Comparison of ENCODE assay signal across 28 mouse cellular contexts in the genomic region with DNA sequence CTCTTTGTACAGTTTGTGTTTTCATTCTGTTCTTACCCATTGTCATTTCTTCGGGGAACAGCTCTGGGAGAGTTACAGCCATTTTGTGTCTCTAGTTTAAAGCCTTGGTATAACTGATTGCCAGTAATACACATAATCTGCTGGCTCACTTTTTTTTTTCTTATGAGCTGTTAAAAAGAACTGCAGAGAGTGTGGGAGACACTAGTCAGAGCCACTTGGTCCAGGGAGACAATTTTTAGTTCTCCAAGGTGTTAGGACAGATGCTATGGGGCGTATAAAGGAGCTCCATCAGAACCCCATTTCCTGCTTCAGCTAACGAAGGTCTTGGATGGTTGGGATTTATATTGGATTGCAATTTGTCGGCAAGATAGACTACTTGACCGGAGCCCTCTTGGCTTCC.
DNase-seq lines count a peak whose midpoint lies in the region; ATAC-seq and TF ChIP-seq lines count a peak whose summit lies in the region.
"Had no signal": no experiment of that assay in that cellular context is flagged by ENCODE, and none has a peak within 500 bp of the region (broad histone marks: within the 10 kb centered on the region; RNA-seq: fewer than 3 reads in every experiment).

No protein-coding gene starts in this region.

- DNase-seq in heart, adult 11 months, result peak; percentile 27
- no peak for DNase-seq in heart, adult 2 months
- no peak for DNase-seq in lung, postnatal 10 days
- DNase-seq in brain, adult 2 months (ENCODE audit: low read depth, low spot score), result peak; percentile 51
- no peak for DNase-seq in midbrain, postnatal 0 days (ENCODE audit: low spot score)
- DNase-seq in gastrocnemius, postnatal 14 days, result no peak
- DNase-seq: adrenal gland, postnatal 10 days; cerebellum, adult 11-12 months; cerebellum, adult 9-11 months; gastrocnemius, postnatal 10 days; heart, postnatal 36 days; kidney, adult 18-20 months; kidney, postnatal 25 days; liver, postnatal 0 days; right cerebral cortex, postnatal 25 days; thymus, adult 18-20 months; thymus, postnatal 25 days had no signal

- WGBS in heart, adult 2 months, result 89% methylated on average over 5 of the region's 5 CpGs
- WGBS in lung, embryonic 16.5 days, result 77% methylated on average over 5 of the region's 5 CpGs
- WGBS in midbrain, postnatal 0 days, result 89% methylated on average over 5 of the region's 5 CpGs

- no peak overlapping the region for H3K9ac ChIP-seq in heart, adult 2 months (ENCODE audit: low read depth, low read length)
- H3K9ac ChIP-seq in lung, embryonic 16.5 days (ENCODE audit: low read length), result no peak overlapping the region
- no peak overlapping the region for H3K9ac ChIP-seq in midbrain, postnatal 0 days (replicated peaks; ENCODE audit: low read length, poor library complexity, severe bottlenecking)
- H3K9ac ChIP-seq: hindbrain, embryonic 12.5 days; kidney, embryonic 15.5 days; limb, embryonic 13.5 days; liver, embryonic 12.5 days; liver, postnatal 0 days; stomach, embryonic 15.5 days had no signal

- H3K4me2 ChIP-seq in lung, embryonic 16.5 days (ENCODE audit: low read depth, low read length), result peak overlapping the region; percentile 43; the same call in 1 of the 2 replicates
- H3K4me2 ChIP-seq in midbrain, postnatal 0 days (ENCODE audit: low read depth, low read length, poor library complexity, severe bottlenecking), result 0 out of 2 replicates have a peak overlapping the region, but pooled peaks have one; percentile 20
- H3K4me2 ChIP-seq: heart, embryonic 11.5 days; hindbrain, embryonic 12.5 days; kidney, embryonic 15.5 days; limb, embryonic 13.5 days; liver, embryonic 12.5 days; stomach, embryonic 15.5 days had no signal

- intact Hi-C loops in heart, adult 2 months (cut with DNase I), result no loop called here
- intact Hi-C loops in gastrocnemius, postnatal 14 days (cut with DNase I; ENCODE audit: low total_unique reads), result no loop called here

- no peak for TF ChIP-seq CTCF in heart, adult 2 months (IDR thresholded peaks at IDR 0.05)
- TF ChIP-seq CTCF in midbrain, postnatal 0 days (IDR thresholded peaks at IDR 0.05), result no peak

- no peaks in the 10 kb centered on the region for H3K27me3 ChIP-seq in heart, adult 2 months (ENCODE audit: control insufficient read depth, insufficient read depth, low read length)
- no peaks in the 10 kb centered on the region for H3K27me3 ChIP-seq in lung, embryonic 16.5 days (ENCODE audit: control insufficient read depth, insufficient read depth, low read depth, low read length)
- H3K27me3 ChIP-seq in midbrain, postnatal 0 days (ENCODE audit: insufficient read depth, low read length), result no peaks in the 10 kb centered on the region
- H3K27me3 ChIP-seq: hindbrain, embryonic 12.5 days; kidney, embryonic 15.5 days; limb, embryonic 13.5 days; liver, embryonic 12.5 days; stomach, embryonic 15.5 days had no signal

- no peaks in the 10 kb centered on the region; the same call in 1 of the 2 replicates for H3K9me3 ChIP-seq in lung, embryonic 16.5 days (ENCODE audit: control insufficient read depth, low read length)
- no peaks in the 10 kb centered on the region for H3K9me3 ChIP-seq in midbrain, postnatal 0 days (ENCODE audit: low read length)
- H3K9me3 ChIP-seq: kidney, embryonic 15.5 days; stomach, embryonic 15.5 days had no signal

- no peak for TF ChIP-seq POLR2A in heart, adult 2 months (IDR thresholded peaks at IDR 0.05; ENCODE audit: insufficient read depth, low read depth, low read length)

- no peak overlapping the region for H3K27ac ChIP-seq in heart, adult 2 months
- H3K27ac ChIP-seq in lung, embryonic 16.5 days (ENCODE audit: low read length), result no peak overlapping the region
- H3K27ac ChIP-seq in midbrain, postnatal 0 days (ENCODE audit: low read depth, low read length), result 0 out of 2 replicates have a peak overlapping the region, but pooled peaks have one; percentile 39
- H3K27ac ChIP-seq: hindbrain, embryonic 12.5 days; kidney, embryonic 15.5 days; left cerebral cortex, adult 2 months; limb, embryonic 13.5 days; liver, embryonic 12.5 days; stomach, embryonic 15.5 days had no signal

- no peak for TF ChIP-seq EP300 in heart, adult 2 months (IDR thresholded peaks at IDR 0.05; ENCODE audit: insufficient read depth, low read depth, low read length)

- H3K4me1 ChIP-seq in heart, adult 2 months (ENCODE audit: control insufficient read depth, insufficient read depth, low read length), result no peaks in the 10 kb centered on the region
- H3K4me1 ChIP-seq in lung, embryonic 16.5 days (replicated peaks; ENCODE audit: control insufficient read depth, insufficient read depth, low read length), result no peaks in the 10 kb centered on the region
- no peaks in the 10 kb centered on the region for H3K4me1 ChIP-seq in midbrain, postnatal 0 days (ENCODE audit: insufficient read depth, low read length)
- H3K4me1 ChIP-seq: kidney, embryonic 15.5 days; liver, embryonic 12.5 days; stomach, embryonic 15.5 days had no signal

- no peak overlapping the region for H3K4me3 ChIP-seq in heart, adult 2 months
- peak overlapping the region; percentile 12; the same call in 1 of the 2 replicates for H3K4me3 ChIP-seq in lung, embryonic 16.5 days (ENCODE audit: low read length)
- H3K4me3 ChIP-seq in midbrain, postnatal 0 days (ENCODE audit: low read depth, low read length), result no peak overlapping the region
- H3K4me3 ChIP-seq: erythroblast, embryonic 14.5 days; hindbrain, embryonic 12.5 days; kidney, embryonic 15.5 days; left cerebral cortex, adult 2 months; limb, embryonic 13.5 days; liver, embryonic 12.5 days; stomach, embryonic 15.5 days had no signal

- H3K79me2 ChIP-seq in heart, adult 2 months (replicated peaks; ENCODE audit: control insufficient read depth, insufficient read depth, low read length), result no peaks in the 10 kb centered on the region

- no peak for ATAC-seq in lung, embryonic 16.5 days (ENCODE audit: low read depth)
- ATAC-seq in midbrain, postnatal 0 days (ENCODE audit: low FRiP score), result no peak
- ATAC-seq: forebrain, embryonic 16.5 days; liver, embryonic 12.5 days; liver, postnatal 0 days; Patski had no signal

- no peaks in the 10 kb centered on the region for H3K36me3 ChIP-seq in heart, adult 2 months (ENCODE audit: control insufficient read depth, insufficient read depth, low read length)
- H3K36me3 ChIP-seq in lung, embryonic 16.5 days (ENCODE audit: control insufficient read depth, insufficient read depth, low read length), result no peaks in the 10 kb centered on the region
- H3K36me3 ChIP-seq in midbrain, postnatal 0 days (ENCODE audit: insufficient read depth, low read length), result no peaks in the 10 kb centered on the region
- H3K36me3 ChIP-seq: hindbrain, embryonic 12.5 days; kidney, embryonic 15.5 days; limb, embryonic 13.5 days; liver, embryonic 12.5 days; stomach, embryonic 15.5 days had no signal

Comparison
In these comparisons a context has a peak if more than half of its experiments do, and no peak if none do; other contexts are left out.
1. DNase-seq: peak in heart, adult 11 months (single experiment) and brain, adult 2 months (single experiment); none in heart, adult 2 months (0 of 2), lung, postnatal 10 days (single experiment), midbrain, postnatal 0 days (single experiment) and gastrocnemius, postnatal 14 days (single experiment).